Mouse (Mus musculus) adipocyte (in vitro differentiated cells): Measurements from ENCODE around the gene Itpka.

ENCODE experiments used
- DNase-seq: peaks from one replicate; pipeline ENCODE4 v3.0.0-alpha.2; 2016; ENCODE audit warnings: low spot score

The Itpka gene

GRCm38 (mm10) chr2:119757601-119758100 is 15.5 kb downstream of the Itpka start:
- no peak for DNase-seq

GRCm38 (mm10) chr2:119758101-119758843 is 16.1 kb downstream of the Itpka start:
- DNase-seq = no peak

GRCm38 (mm10) chr2:119758844-119759835 is 17.0 kb downstream of the Itpka start:
- no peak for DNase-seq

GRCm38 (mm10) chr2:119760251-119760650 is 18.1 kb downstream of the Itpka start, which contains the start of gene Ltk:
TSS of gene Ltk (minus strand) at chr2:119760431.
- no peak for DNase-seq

- no peak for DNase-seq
These were observed 20.1 kb downstream of the Itpka start for GRCm38 (mm10) chr2:119762276-119762675.

- no peak for DNase-seq
These were observed 21.8 kb downstream of the Itpka start for GRCm38 (mm10) chr2:119763924-119764323.

GRCm38 (mm10) chr2:119767246-119767645 is 25.1 kb downstream of the Itpka start:
- DNase-seq = no peak

GRCm38 (mm10) chr2:119787206-119787883 is 45.2 kb downstream of the Itpka start, which contains the start of gene Rpap1:
TSS of gene Rpap1 (minus strand) at chr2:119787537.
- peak; percentile 77 for DNase-seq

GRCm38 (mm10) chr2:119789996-119790395 is 47.9 kb downstream of the Itpka start:
- no peak for DNase-seq

- DNase-seq = no peak
These were observed 55.2 kb downstream of the Itpka start, which contains the start of gene Tyro3 for GRCm38 (mm10) chr2:119797279-119797783. TSS of gene Tyro3 (plus strand) at chr2:119797733.

GRCm38 (mm10) chr2:119798246-119798927 is 56.2 kb downstream of the Itpka start:
- DNase-seq = no peak

GRCm38 (mm10) chr2:119799181-119799960 is 57.2 kb downstream of the Itpka start:
- no peak for DNase-seq

GRCm38 (mm10) chr2:119799961-119800550 is 57.9 kb downstream of the Itpka start:
- no peak for DNase-seq
